Mouse (Mus musculus) naive thymus-derived CD4-positive, alpha-beta T cell, adult 2 months (primary cell): ENCODE results near the gene Ampd2.
A peak's percentile ranks its signal among the peaks of the same experiment; 100 is the strongest.

Experiments
- DNase-seq: peaks from one replicate; pipeline ENCODE4 v3.0.0-alpha.2; 2011; ENCODE audit warnings: low read depth

Gene Ampd2

GRCm38 (mm10) chr3:108086470-108086979 is at the start of gene Ampd2:
Ampd2 (minus strand) TSS chr3:108086651.
- peak; percentile 48 for DNase-seq

- no peak for DNase-seq
Observed at GRCm38 (mm10) chr3:108134701-108135100, 48.2 kb upstream of the Ampd2 start.

- DNase-seq, result no peak
Observed at GRCm38 (mm10) chr3:108132484-108132883, 46.0 kb upstream of the Ampd2 start.

DNA sequence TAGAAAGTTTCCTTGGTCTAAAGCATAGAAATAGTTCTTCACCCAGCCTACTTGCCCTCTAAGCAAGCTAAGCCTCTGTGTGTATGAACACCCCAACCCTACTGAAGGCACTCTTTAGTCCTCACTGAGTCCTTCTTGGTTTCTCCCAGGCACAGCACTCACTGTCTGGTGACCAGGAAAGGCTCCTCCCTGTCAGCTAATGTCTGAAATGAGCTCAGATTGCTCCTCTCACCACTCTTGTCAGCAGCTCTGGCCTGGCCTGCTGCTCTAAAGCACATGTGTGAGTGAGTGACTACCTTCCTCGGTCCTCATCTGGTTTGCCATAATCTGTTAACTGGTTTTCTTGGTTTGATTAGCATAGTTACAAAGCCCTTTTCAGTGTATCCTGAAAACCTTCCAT is 45.4 kb upstream of the Ampd2 start:
- DNase-seq, result no peak

DNA sequence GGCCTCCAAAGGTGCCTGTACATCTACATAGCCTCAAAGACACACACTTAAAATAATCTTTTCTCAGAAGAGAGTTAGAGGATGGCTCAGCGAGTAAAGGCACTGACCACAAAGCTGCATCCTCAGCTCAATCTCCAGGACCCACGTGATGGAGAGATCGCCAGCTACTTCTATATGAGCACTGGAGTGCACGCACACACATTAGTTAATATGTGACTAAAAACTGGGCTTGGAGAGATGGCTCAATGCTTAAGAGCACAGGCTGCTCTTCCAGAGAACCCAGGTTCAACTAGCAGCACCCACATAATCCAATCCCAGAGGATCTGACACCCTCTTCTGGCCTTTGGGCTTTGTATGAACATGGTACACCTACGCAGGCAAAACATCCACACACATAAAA is 44.8 kb upstream of the Ampd2 start:
- DNase-seq, result no peak

- no peak for DNase-seq
Observed at GRCm38 (mm10) chr3:108129804-108130203, 43.4 kb upstream of the Ampd2 start.

DNA sequence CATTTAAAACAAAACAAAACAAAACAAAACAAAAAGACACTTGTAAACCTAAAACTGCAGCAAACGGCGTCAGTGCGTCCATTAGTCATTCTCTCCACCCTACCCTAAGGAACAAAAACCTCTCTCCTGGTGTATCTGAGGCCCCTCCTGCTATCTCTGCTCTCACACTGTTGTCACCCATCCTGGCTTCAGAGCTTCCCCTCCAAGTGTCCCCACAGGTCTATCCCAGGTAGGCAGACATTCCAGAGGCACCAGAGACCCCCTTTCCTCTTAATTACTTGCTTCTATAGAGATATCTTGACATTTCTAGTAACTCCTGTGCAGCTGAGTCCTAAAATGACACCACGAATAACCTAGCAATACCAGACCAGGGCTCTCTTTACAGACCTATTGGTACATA is 42.9 kb upstream of the Ampd2 start:
- no peak for DNase-seq

- no peak for DNase-seq
Observed at GRCm38 (mm10) chr3:108128520-108128919, 42.1 kb upstream of the Ampd2 start.

DNA sequence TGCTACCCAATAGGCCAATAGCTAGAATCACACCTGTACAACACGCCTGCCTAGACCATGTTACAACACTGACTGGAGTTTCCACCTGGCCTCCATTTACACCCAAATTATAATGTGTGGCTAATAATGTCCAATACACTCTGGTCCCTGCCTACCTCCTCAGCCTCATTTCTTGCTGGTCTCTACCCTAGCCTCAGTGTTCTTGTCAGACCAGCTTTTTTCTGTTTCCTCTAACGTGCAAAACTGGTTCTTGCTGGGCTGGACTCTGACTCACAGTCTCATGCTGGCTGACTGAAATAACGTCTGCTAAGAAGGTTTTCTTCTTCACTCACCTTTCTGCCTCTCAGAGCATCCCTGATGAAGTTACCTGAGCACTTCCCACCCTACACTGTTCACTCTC is 39.9 kb upstream of the Ampd2 start:
- no peak for DNase-seq

DNA sequence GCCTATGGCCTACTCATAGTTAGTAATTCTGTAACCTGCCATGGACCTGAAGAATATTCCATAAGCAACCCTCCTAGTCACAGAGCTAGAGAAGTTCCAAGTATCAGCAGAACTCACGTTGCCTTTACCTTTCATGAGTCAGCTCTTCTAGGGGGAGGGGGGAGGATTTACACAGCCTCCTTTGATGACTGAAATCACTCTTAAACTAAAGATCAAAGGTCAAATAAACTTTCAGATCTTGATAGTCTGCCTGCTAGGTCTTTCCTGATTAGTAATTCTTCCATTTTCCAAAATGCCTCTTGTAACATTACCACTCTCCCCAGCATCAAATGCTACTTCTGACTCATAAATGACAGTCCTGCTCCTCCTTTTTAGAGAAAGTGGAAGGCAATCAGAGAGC is 37.7 kb upstream of the Ampd2 start:
- DNase-seq, result peak; percentile 25

DNA sequence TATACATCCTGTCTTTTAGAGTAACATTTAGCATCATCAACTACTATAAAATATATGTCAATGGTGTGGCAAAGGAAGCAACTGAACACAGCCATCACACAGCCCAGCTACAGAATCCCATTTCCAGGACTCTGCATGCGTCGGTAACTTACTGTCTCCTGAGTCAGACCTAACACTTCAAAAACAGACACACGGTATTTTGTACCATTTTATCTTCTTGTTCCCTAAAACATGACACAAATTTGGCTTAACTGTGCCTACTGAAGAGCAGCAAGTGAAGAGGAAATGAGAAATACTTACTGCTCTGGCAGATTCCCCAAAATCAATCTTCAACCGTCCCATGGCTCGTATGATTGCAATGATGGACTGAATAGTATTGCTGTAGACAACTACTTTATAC is 36.8 kb upstream of the Ampd2 start:
- DNase-seq, result no peak

DNA sequence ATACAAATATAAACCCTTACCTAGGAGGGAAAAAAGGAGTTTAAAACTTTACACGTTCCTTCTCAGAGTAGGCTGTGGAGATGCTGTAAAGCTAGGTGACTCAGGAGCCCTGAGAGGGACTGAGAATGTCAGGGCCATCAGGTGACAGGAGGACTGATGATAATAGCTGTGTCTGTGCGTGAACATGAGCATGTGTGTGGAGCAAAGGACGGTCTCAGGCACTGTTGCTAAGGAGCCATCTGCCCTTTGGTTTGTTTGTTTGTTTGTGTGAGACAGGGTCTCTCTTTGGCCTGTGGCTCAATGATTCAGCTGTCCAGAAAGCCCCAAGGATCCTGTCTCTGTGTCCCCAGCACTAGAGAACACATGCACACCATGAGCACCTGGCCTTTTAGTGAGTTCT is 34.6 kb upstream of the Ampd2 start:
- DNase-seq, result no peak

DNA sequence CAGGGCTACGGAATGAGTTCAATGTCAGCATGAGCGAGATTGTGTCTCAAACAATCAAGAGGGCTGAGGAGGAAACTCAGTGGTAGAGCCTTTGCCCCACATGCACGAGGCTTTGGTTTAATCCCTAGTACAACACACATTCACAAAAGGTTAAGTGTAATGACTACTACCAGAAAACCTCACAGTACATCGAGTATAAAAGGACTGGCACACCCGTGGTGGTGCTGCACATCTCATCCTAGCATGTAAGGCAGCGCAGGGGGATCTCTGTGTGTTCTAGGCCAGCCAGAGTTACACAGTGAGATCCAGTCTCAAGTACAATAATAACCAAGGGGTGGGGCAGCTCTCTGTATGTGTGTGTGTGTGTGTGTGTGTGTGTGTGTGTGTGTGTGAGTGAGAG is 31.0 kb upstream of the Ampd2 start:
- DNase-seq, result no peak

DNA sequence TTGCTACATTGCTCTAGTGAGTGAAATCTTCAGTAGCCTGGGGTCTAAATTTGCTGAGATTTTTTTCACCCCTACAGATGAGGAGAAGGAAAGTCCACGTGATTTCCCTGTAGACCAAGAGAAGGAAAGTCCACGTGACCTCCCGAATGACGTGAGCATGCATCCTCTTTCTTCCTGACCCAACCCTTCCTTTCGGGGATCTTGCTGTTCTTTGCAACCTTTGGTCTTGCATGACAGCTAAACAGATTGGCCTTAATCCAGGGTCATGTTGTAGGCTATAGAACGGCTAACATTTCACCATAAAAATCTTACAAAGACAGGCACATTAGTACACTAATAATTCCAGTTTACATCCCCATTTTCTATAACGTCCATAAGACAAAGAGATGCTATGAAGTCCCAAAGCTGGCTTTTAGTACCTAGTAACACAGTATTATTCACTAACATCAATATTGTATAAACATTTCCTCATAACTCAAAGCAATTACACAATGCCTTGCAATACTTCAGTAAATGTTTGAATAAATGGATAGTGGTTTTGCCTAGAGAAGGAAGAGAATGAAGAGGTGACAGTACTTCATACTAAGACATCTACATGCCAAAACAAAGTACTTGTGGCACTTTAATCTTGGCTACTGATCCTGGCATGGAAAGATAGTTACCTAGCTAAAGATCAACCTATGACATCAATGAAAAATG is 27.3 kb upstream of the Ampd2 start:
- no peak for DNase-seq

DNA sequence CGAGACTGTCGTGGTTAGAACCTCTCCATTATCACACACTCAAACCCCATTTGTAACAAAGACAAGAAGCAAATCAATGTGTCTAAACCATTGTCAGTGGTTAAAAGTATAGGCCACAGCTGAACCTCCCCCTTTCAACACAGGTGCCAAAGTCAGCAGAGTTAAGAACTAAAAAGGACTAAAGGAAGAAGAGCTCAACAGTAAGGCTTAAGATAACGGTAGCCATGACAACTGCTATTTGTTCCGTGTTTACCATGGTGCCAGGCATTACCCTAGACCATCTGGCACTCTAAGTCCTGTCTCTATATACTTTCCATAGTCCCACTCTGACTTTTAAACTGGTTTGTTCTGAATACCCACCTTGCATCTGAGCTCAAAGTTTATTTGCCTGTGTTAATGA is 26.2 kb upstream of the Ampd2 start:
- DNase-seq, result no peak

DNA sequence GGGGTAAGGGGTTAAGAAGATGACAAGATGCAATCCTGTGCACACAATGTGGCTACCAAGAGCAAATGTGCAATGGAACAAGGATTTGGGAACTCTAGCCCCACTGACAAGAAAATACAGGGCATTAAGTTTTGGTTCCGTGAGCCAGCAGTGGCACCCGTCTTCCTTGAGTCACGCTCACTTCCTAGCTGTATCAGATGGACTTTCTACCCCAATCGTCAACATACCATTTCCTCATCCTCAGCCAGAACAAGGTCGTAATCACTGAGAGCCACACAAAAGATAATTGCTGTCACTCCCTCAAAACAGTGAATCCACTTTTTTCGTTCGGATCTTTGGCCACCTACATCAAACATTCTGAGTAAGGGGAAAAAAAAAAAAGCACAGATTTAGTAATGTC is 25.8 kb upstream of the Ampd2 start:
- no peak for DNase-seq

DNA sequence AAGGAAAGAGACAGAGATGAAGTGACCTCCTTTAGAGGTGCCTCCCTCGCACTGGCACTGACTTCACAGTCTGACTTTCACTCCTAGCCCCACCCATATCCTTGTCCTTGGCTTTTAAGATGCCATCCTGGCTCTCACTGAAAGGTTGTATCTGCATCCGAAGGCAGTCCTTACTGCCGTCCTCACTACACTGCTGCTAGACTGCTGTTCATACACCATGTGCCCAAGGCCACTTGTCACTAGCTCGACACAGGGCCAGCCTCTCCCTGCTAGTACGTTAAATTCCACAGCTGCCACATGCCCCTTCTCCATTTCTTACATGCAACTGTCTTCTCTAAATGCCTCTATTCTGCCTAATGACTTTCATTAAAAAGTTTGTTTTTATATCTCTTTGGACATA is 24.9 kb upstream of the Ampd2 start:
- no peak for DNase-seq

- DNase-seq, result no peak
Observed at GRCm38 (mm10) chr3:108105281-108105680, 18.8 kb upstream of the Ampd2 start.

- no peak for DNase-seq
Observed at GRCm38 (mm10) chr3:108102075-108102474, 15.6 kb upstream of the Ampd2 start.

DNA sequence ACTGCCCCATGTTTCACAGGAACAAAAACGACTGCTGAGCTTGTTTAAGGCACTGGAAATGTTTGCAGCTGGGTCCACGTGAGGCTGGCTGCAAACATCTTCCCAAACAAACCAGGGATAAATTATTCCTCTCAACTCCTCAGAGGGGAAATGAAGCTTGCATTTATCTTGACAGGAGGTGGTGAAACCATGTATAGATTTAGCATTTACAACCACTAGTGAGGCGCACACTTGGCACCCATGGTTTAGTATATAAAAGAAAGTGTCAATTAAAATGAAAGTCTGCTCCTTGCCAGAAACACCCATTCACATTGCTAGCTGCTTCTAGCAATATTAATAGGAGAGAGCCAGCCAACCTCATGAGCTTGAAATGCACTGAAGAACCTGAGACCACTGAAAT is 15.1 kb upstream of the Ampd2 start:
- DNase-seq, result no peak

DNA sequence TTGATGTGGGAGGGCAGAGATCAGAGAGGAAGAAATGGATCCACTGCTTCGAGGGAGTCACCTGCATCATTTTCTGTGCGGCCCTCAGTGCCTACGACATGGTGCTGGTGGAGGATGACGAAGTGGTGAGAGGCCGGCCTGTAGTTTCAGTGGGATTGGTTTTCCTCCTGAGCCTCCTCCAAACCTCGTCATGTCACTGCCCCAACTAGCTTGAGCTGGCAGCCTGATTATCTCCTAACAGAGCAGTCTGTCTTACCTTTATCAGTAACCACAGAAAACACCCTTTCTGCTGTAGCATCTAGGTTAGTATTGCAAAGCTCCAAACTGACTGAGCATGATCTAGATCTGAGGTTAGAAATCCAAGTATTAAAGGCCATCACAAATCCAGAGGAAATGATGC is 11.9 kb upstream of the Ampd2 start:
- no peak for DNase-seq

- no peak for DNase-seq
Observed at GRCm38 (mm10) chr3:108097656-108098055, 11.2 kb upstream of the Ampd2 start.

DNA sequence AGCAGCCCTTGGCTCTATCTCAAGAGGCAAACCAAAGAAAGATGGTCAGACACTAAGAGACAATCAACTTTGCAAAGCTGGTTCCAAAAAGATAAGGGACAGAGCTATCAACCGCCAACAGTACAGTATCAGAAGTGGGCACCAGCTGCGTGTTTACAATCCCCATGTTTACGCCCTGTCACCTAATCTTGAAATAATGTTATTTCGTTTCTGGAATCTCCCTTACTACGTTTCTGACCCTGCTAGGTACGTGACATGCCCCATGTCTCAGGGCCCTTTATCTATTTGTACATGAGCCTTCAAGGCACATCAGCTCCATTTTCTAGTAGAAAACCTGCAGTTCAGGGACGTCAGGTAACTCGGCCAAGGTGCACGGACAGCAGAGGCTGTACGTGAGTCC is 10.3 kb upstream of the Ampd2 start:
- no peak for DNase-seq

- DNase-seq, result no peak
Observed at GRCm38 (mm10) chr3:108096226-108096625, 9.8 kb upstream of the Ampd2 start.
